Mouse (Mus musculus) testis, adult 2 months (tissue): ENCODE data around the gene Sall1.

ENCODE experiments used
- CTCF ChIP-seq: fragments of 200-500 bp; IDR thresholded peaks from 2 replicates; pipeline ENCODE4 v1.5.1; 2012; ENCODE audit warnings: low read depth, mild to moderate bottlenecking, inconsistent platforms, low read length, moderate library complexity; ENCODE audit not compliant: control insufficient read depth, insufficient read depth, insufficient replicate concordance
- POLR2A ChIP-seq: fragments of 200-500 bp; IDR thresholded peaks from 2 replicates; pipeline ENCODE4 v1.6.1; 2012; ENCODE audit warnings: low read depth, mild to moderate bottlenecking, inconsistent platforms, low read length, moderate library complexity; ENCODE audit not compliant: control insufficient read depth

DNA sequence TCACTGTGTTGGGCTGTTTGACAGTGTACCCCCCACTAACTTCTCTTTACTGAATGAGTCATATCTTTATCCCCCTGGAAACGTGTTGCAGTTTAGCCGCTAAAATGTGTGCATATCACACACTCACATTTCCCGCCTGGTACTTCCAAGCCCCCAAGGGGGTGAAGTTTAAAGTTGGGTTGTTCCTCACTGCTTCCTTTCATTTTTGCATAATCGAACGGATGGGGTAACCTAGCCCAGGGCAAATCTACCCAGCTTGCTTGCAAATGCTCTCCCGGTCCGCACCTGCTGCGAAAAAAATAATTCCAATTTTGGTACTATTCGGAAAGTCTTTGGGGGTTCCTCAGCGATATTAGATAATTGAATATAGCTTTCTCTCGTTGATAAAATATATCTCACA is 38.2 kb downstream of the Sall1 start:
- TF ChIP-seq POLR2A: no peak
- TF ChIP-seq CTCF: no peak
